Mouse (Mus musculus): Measurements from ENCODE around the gene Bank1. TPM values are rescaled to one million over a fixed set of nuclear protein-coding genes. Genes with fewer than 3 reads are reported as not detected.

Bank1 gene
- polyA plus RNA-seq, 1 experiment from 2014 or later = 0.61 TPM

DNA sequence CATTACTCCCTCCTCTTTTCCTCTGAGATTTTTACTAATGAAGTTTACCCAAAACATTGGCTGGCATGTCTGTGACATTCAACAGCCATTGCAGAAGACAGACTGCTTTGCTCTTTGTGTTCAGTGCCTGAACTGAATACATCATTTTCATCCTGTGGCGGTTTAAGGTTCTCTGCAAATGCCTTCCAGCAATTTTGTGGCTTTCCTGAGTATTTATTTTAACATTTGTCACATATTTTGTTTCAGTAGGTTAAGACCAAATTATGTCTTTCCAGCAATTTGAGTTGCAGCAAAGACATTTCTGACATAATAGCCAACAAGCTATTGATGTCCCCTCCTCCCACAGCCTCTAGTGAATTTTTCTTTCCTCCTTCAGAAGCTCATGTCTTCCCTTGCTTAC, 170.3 kb downstream of the Bank1 start:
- no peak overlapping the region for H3K27ac ChIP-seq
- H3K27me3 ChIP-seq = no peaks in the 10 kb centered on the region
- no peaks in the 10 kb centered on the region for H3K4me1 ChIP-seq (replicated peaks)
- H3K9me3 ChIP-seq = no peaks in the 10 kb centered on the region
- WGBS = 80% methylated on average over 1 of the region's 1 CpGs
- H3K36me3 ChIP-seq = no peaks in the 10 kb centered on the region
- H3K9ac ChIP-seq = no peak overlapping the region
- no peak overlapping the region for H3K4me2 ChIP-seq
- ATAC-seq (ENCODE audit: low FRiP score) = no peak
- H3K4me3 ChIP-seq = no peak overlapping the region

DNA sequence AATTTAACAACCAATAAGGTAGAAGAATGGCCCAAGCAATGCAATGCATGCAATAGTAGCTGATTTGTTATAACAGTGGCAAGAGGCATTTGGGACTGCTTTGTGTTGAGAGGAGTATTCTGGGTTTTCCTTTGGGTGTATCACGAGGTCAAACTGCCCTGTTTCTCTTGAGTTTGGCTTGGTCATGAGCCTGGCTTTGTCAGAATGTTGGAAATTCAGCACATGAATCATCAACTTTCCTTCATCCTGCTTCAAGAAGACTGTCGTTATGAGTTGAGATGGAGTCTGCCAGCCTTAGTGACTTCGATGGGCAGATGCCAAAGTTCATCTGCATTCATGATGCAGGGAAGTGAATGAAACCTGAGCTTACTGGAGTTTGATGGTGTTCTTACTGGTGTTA, 175.0 kb downstream of the Bank1 start:
- Histone ChIP-seq H3K4me1 (replicated peaks) (no peaks in the 10 kb centered on the region), H3K9ac (no peak overlapping the region), H3K27ac (no peak overlapping the region), H3K9me3 (no peaks in the 10 kb centered on the region), H3K4me2 (no peak overlapping the region), H3K36me3 (no peaks in the 10 kb centered on the region), H3K27me3 (no peaks in the 10 kb centered on the region), H3K4me3 (no peak overlapping the region)
- WGBS = 85% methylated on average over 3 of the region's 3 CpGs
- ATAC-seq (ENCODE audit: low FRiP score) = no peak

GRCm38 (mm10) chr3:136147166-136147565, 178.7 kb downstream of the Bank1 start:
- Histone ChIP-seq H3K9ac (no peak overlapping the region), H3K4me2 (no peak overlapping the region), H3K4me3 (no peak overlapping the region), H3K27ac (no peak overlapping the region), H3K4me1 (replicated peaks) (no peaks in the 10 kb centered on the region), H3K36me3 (no peaks in the 10 kb centered on the region), H3K9me3 (no peaks in the 10 kb centered on the region), H3K27me3 (no peaks in the 10 kb centered on the region)
- WGBS = 87% methylated on average over 2 of the region's 2 CpGs
- no peak for ATAC-seq (ENCODE audit: low FRiP score)

DNA sequence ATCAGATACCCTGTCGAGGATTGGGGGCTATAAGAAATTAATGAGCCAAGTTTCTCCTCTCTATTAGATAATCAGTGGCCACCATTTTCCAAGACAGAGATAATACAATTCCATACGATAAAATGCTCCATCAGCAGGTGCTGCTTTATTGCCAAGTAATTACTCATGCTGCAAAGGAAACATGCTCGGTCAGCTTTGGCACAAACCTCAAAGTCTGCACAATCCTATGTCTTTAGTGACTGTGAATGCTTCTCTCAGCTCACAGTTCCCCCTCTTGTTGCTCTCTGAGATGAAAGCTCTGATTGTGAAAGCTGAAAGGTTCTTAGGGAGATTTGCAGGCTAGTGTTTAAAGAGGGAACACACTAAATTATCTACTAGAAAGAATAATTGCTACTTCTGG, 193.9 kb downstream of the Bank1 start:
- Histone ChIP-seq H3K4me1 (replicated peaks) (no peaks in the 10 kb centered on the region), H3K9ac (no peak overlapping the region), H3K27me3 (no peaks in the 10 kb centered on the region), H3K4me3 (no peak overlapping the region), H3K4me2 (no peak overlapping the region), H3K36me3 (no peaks in the 10 kb centered on the region), H3K27ac (no peak overlapping the region), H3K9me3 (no peaks in the 10 kb centered on the region)
- ATAC-seq (ENCODE audit: low FRiP score) = no peak
- WGBS = 52% methylated on average over 3 of the region's 3 CpGs

DNA sequence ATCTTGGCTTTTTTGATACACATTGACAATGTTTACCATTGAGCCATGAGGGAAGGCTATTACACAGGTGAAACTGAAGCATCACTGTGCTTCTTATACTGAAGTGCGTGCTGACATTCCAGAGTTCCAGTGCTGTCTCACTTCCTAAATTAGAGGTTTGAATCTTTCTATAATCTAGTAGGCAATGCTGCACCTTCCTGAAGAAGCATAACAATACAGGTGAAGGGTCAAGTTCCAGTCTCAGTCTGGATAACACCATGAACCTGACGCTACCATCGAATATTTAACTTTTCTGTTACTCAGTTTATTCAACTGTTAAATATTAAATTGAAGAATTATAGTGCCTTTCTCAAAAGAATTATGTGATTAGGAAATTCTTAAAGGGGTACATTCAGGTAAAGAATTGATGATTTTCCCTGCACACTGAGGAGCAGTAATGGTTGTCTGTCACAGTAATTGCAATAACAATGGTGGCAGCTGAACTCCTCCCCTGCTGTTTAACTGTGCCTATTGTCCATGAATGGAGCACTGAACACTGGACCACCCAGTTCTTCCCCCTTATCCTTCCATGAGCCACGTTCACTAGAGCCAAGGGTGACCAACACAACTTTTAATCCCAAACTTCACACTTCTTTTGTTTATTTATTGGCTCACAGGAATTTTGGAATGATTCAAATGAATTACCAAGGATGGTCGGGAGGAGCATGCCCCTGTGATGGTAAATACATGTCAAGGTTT, 210.2 kb downstream of the Bank1 start:
- no peak for ATAC-seq (ENCODE audit: low FRiP score)

GRCm38 (mm10) chr3:136109411-136110139, 216.3 kb downstream of the Bank1 start:
- 91% methylated on average over 6 of the region's 6 CpGs for WGBS
- H3K4me1 ChIP-seq (replicated peaks) = no peaks in the 10 kb centered on the region

More for the DNA sequence above, 210.2 kb downstream of the Bank1 start:
- WGBS = 37% methylated on average over 5 of the region's 5 CpGs
- Histone ChIP-seq H3K4me2 (no peak overlapping the region), H3K9me3 (no peaks in the 10 kb centered on the region), H3K36me3 (no peaks in the 10 kb centered on the region), H3K4me1 (replicated peaks) (no peaks in the 10 kb centered on the region), H3K27ac (no peak overlapping the region), H3K9ac (no peak overlapping the region), H3K4me3 (no peak overlapping the region), H3K27me3 (0 out of 2 replicates have a peak, but pooled peaks cover 2% of the 10 kb centered on the region)

GRCm38 (mm10) chr3:136106452-136106851, 219.4 kb downstream of the Bank1 start:
- Histone ChIP-seq H3K27ac (no peak overlapping the region), H3K4me1 (replicated peaks) (no peaks in the 10 kb centered on the region), H3K4me2 (no peak overlapping the region), H3K9ac (no peak overlapping the region), H3K9me3 (no peaks in the 10 kb centered on the region), H3K36me3 (no peaks in the 10 kb centered on the region), H3K27me3 (no peaks in the 10 kb centered on the region), H3K4me3 (no peak overlapping the region)
- 56% methylated on average over 1 of the region's 1 CpGs for WGBS
- ATAC-seq (ENCODE audit: low FRiP score) = no peak

More at GRCm38 (mm10) chr3:136109411-136110139, 216.3 kb downstream of the Bank1 start:
- no peak overlapping the region for H3K9ac ChIP-seq
- H3K9me3 ChIP-seq = no peaks in the 10 kb centered on the region
- ATAC-seq (ENCODE audit: low FRiP score) = no peak
- no peaks in the 10 kb centered on the region for H3K27me3 ChIP-seq
- no peaks in the 10 kb centered on the region for H3K36me3 ChIP-seq
- no peak overlapping the region for H3K27ac ChIP-seq
- no peak overlapping the region for H3K4me2 ChIP-seq
- no peak overlapping the region for H3K4me3 ChIP-seq

DNA sequence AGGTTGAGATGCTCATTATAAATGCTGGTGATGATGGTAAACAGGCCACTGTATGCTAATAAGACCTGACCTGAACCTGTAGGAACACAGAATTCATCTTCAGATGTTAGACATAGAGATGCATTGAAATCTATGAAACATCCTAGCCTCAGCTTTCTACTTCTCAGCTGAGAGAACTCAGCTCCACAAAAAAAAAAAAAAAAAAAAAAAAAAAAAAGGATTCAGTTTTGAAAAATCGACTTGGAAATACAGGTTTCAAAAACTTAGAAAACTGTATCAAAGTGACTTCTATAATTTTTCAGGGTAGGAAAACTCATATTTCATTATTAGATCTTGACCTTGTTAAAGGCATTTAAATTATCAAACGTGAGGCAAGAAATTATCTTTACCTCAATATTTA, 222.5 kb downstream of the Bank1 start:
- H3K9me3 ChIP-seq = no peaks in the 10 kb centered on the region
- WGBS = 89% methylated on average over 2 of the region's 2 CpGs
- no peaks in the 10 kb centered on the region for H3K36me3 ChIP-seq
- H3K27me3 ChIP-seq = no peaks in the 10 kb centered on the region
- no peak overlapping the region for H3K9ac ChIP-seq
- ATAC-seq (ENCODE audit: low FRiP score) = no peak
- H3K4me2 ChIP-seq = no peak overlapping the region
- no peak overlapping the region for H3K27ac ChIP-seq
- no peak overlapping the region for H3K4me3 ChIP-seq
- H3K4me1 ChIP-seq (replicated peaks) = no peaks in the 10 kb centered on the region

DNA sequence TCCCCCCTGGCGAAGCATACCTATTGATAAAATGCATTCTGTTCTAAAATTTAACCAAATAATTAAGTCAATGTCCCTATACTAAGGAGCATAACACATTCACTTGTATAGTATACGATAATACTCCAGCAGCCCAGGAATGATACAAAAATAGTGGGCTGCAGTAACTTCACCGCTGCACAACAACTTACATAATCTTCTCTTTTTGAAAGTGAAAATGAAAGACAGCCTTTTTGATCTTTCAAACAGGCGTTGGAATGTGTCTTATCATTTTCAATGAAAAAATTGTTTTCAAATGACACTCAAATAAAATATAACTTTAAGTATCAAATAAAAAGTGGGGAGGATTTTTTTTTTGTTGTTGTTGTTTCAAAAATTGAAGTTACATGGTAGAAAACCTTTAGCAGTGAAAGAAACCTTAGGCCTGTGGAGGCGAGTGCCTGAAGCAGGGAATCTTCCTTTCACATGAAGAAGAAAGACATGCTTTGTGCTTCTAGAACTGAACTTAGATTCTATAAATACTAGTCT, 224.8 kb downstream of the Bank1 start:
- no peaks in the 10 kb centered on the region for H3K4me1 ChIP-seq (replicated peaks)
- no peak for ATAC-seq (ENCODE audit: low FRiP score)
- WGBS = 90% methylated on average over 5 of the region's 5 CpGs
- H3K4me3 ChIP-seq = no peak overlapping the region
- H3K9me3 ChIP-seq = no peaks in the 10 kb centered on the region
- no peak overlapping the region for H3K4me2 ChIP-seq
- H3K36me3 ChIP-seq = no peaks in the 10 kb centered on the region
- no peaks in the 10 kb centered on the region for H3K27me3 ChIP-seq
- H3K9ac ChIP-seq = no peak overlapping the region
- no peak overlapping the region for H3K27ac ChIP-seq

GRCm38 (mm10) chr3:136100292-136100691, 225.6 kb downstream of the Bank1 start:
- Histone ChIP-seq H3K27me3 (no peaks in the 10 kb centered on the region), H3K4me2 (no peak overlapping the region), H3K4me1 (replicated peaks) (no peaks in the 10 kb centered on the region), H3K9me3 (no peaks in the 10 kb centered on the region), H3K4me3 (no peak overlapping the region), H3K27ac (no peak overlapping the region), H3K9ac (no peak overlapping the region), H3K36me3 (no peaks in the 10 kb centered on the region)
- ATAC-seq (ENCODE audit: low FRiP score) = no peak
- 88% methylated on average over 8 of the region's 8 CpGs for WGBS

DNA sequence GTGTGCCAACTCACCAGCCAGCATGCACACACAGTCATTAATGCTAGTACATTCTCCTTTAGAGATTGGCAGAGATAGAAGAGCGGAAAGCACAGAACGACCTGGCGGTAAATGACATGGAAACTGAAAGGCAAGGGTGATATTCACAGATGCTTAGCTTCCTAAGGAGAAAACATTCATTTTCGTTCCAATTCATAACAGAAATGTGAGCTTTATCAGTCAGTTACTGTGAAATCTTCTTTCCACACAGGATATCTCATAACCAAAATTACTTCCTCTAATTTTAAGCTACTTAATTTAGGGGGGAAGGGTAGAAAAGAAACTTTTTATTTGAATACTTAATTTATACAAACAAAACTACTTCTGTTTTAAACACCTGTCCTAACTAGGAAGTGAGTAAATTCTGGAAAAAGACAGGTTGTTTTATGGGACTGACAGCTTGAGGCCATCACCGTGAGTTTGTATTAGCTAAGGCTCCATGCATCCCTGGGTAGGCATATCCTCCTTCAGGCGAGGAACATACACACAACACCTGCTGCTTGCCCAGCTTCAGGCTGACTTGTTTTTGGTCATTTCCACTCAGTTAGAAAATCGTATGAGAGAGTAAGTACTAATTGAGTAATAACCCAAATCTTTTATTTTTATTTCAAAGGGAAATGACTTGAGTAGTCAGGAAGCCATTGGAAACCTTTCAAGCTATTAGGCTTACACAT, 238.8 kb downstream of the Bank1 start:
- Histone ChIP-seq H3K27ac (no peak overlapping the region), H3K4me1 (replicated peaks) (no peaks in the 10 kb centered on the region), H3K9ac (no peak overlapping the region), H3K4me2 (no peak overlapping the region), H3K36me3 (no peaks in the 10 kb centered on the region), H3K9me3 (no peaks in the 10 kb centered on the region), H3K27me3 (no peaks in the 10 kb centered on the region), H3K4me3 (no peak overlapping the region)
- 90% methylated on average over 7 of the region's 7 CpGs for WGBS
- no peak for ATAC-seq (ENCODE audit: low FRiP score)

DNA sequence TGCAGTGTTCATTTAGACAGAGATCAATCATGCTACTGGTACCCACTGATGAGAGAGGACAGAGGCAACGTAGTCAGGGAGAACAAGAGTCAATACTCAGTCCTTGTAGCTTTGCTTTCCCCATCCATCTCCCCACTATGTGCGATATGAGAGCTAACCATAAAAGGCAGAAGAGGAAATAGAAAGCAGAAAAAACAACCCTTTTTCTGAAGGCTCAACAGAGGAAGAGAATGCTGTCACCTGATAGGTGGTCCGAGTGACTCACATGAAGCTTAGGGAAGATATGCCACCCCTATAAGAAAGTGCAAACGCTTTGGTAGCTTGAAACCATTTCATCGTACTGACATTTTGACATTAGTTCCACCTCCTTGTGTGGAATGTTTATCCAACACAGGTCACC, 239.4 kb downstream of the Bank1 start:
- H3K27ac ChIP-seq = no peak overlapping the region
- H3K27me3 ChIP-seq = no peaks in the 10 kb centered on the region
- 83% methylated on average over 5 of the region's 5 CpGs for WGBS
- H3K4me1 ChIP-seq (replicated peaks) = no peaks in the 10 kb centered on the region
- H3K4me3 ChIP-seq = no peak overlapping the region
- H3K36me3 ChIP-seq = no peaks in the 10 kb centered on the region
- no peak overlapping the region for H3K9ac ChIP-seq
- H3K4me2 ChIP-seq = no peak overlapping the region
- no peaks in the 10 kb centered on the region for H3K9me3 ChIP-seq
- no peak for ATAC-seq (ENCODE audit: low FRiP score)
